Mouse (Mus musculus) embryonic fibroblast, embryonic 13.5 days (primary cell): ENCODE data around the gene Cd3d.

Experiments
- CTCF ChIP-seq: IDR thresholded peaks from 2 replicates; pipeline ENCODE4 v1.5.1; 2011; ENCODE audit warnings: mild to moderate bottlenecking, control low read depth, low read length, moderate library complexity, borderline replicate concordance; ENCODE audit not compliant: insufficient read depth
- POLR2A ChIP-seq: IDR thresholded peaks from 2 replicates; pipeline ENCODE4 v1.6.1; 2011; ENCODE audit warnings: low read depth, mild to moderate bottlenecking, control low read depth, low read length, moderate library complexity

DNA sequence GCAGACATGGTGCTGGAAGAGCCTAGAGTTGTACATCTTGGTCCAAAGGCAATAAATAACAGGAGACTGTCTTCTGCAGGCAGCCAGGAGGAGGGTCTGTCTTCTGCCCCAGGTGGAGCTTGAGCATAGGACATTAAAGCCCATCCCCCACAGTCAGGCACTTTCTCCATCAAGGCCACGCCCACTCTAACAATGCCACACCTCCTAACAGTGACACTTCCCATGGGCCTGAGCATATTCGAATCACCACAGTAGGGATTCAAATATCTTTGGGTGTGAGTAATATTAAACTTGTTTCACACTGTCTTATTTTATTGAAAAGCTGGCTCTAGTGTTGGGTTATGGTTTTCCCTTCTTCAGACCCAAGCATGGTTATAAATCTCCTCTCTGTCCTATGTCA lies 10.2 kb downstream of the Cd3d start:
- TF ChIP-seq CTCF (no peak), POLR2A (no peak)
